Mouse (Mus musculus) neural tube, embryonic 15.5 days (tissue): ENCODE measurements at regions not wholly inside any gene's neighbourhood (a gene's known extent, or its start where the extent isn't known, plus 50 kb on each side); places are given as distances from the start of the nearest gene placed in this dataset.

ENCODE experiments used
- ATAC-seq: fragments of 200-750 bp; cut with Nextera tagmentation; 2 replicates; pipeline ENCODE4 v1.8.0; 2017; ENCODE audit warnings: mild to moderate bottlenecking, moderate TSS enrichment, moderate library complexity; ENCODE audit not compliant: low FRiP score
- H3K27ac ChIP-seq: fragments of 300-500 bp; sonication (generic); replicated peaks from 2 replicates; pipeline ENCODE4 v1.5.1; 2015; ENCODE audit warnings: mild to moderate bottlenecking, inconsistent platforms
- H3K27me3 ChIP-seq: fragments of 300-500 bp; sonication (generic); replicated peaks from 2 replicates; pipeline ENCODE4 v1.6.1; 2015; ENCODE audit warnings: inconsistent platforms
- H3K36me3 ChIP-seq: fragments of 300-500 bp; sonication (generic); 2 replicates; pipeline ENCODE4 v1.6.1; 2015; ENCODE audit warnings: inconsistent platforms
- H3K4me1 ChIP-seq: fragments of 300-500 bp; sonication (generic); 2 replicates; pipeline ENCODE4 v1.6.1; 2015; ENCODE audit warnings: inconsistent platforms
- H3K4me2 ChIP-seq: fragments of 300-500 bp; sonication (generic); 2 replicates; pipeline ENCODE4 v1.6.1; 2015; ENCODE audit warnings: inconsistent platforms, mild to moderate bottlenecking, moderate library complexity
- H3K4me3 ChIP-seq: fragments of 300-500 bp; sonication (generic); replicated peaks from 2 replicates; pipeline ENCODE4 v1.5.1; 2015; ENCODE audit warnings: mild to moderate bottlenecking, inconsistent platforms
- H3K9ac ChIP-seq: fragments of 300-500 bp; sonication (generic); replicated peaks from 2 replicates; pipeline ENCODE4 v1.6.1; 2015; ENCODE audit warnings: mild to moderate bottlenecking, inconsistent platforms
- H3K9me3 ChIP-seq: fragments of 300-500 bp; sonication (generic); replicated peaks from 2 replicates; pipeline ENCODE4 v1.6.1; 2016; ENCODE audit warnings: inconsistent platforms
- WGBS: fragments of 180-500 bp; shearing (Covaris S2); methylation state at CpG from one replicate; pipeline ENCODE4 v1.1.7; 2015; ENCODE audit warnings: mixed read lengths; 5-methylcytosine and 5-hydroxymethylcytosine counted together

GRCm38 (mm10) chr7:71475383-71475782 is 124.1 kb upstream of the Gm10295 start:
- WGBS: 89% methylated on average over 4 of the region's 4 CpGs
- H3K4me2 ChIP-seq: no peak overlapping the region
- H3K27me3 ChIP-seq: no peaks in the 10 kb centered on the region
- H3K9ac ChIP-seq: no peak overlapping the region
- no peaks in the 10 kb centered on the region for H3K36me3 ChIP-seq
- H3K27ac ChIP-seq: no peak overlapping the region
- no peak overlapping the region for H3K4me3 ChIP-seq
- no peak for ATAC-seq
- no peaks in the 10 kb centered on the region for H3K9me3 ChIP-seq
- peaks cover 14% of the 10 kb centered on the region for H3K4me1 ChIP-seq

GRCm38 (mm10) chr7:71472384-71473141 is 121.3 kb upstream of the Gm10295 start:
- WGBS: 41% methylated on average over 12 of the region's 12 CpGs
- no peaks in the 10 kb centered on the region for H3K36me3 ChIP-seq

GRCm38 (mm10) chr7:71471658-71472383 is 120.5 kb upstream of the Gm10295 start:
- Histone ChIP-seq H3K4me3 (no peak overlapping the region; the same call in 1 of the 2 replicates), H3K4me1 (peaks cover 14% of the 10 kb centered on the region), H3K9me3 (no peaks in the 10 kb centered on the region), H3K27ac (peak overlapping the region; percentile 37), H3K27me3 (no peaks in the 10 kb centered on the region), H3K4me2 (peak overlapping the region; percentile 34), H3K36me3 (no peaks in the 10 kb centered on the region), H3K9ac (no peak overlapping the region)
- no peak for ATAC-seq
- WGBS: 8% methylated on average over 18 of the region's 18 CpGs

More at GRCm38 (mm10) chr7:71472384-71473141, 121.3 kb upstream of the Gm10295 start:
- Histone ChIP-seq H3K27ac (peak overlapping the region; percentile 37), H3K27me3 (no peaks in the 10 kb centered on the region), H3K4me2 (peak overlapping the region; percentile 34), H3K9me3 (no peaks in the 10 kb centered on the region), H3K9ac (no peak overlapping the region), H3K4me3 (no peak overlapping the region; the same call in 1 of the 2 replicates), H3K4me1 (peaks cover 14% of the 10 kb centered on the region)
- ATAC-seq: no peak

DNA sequence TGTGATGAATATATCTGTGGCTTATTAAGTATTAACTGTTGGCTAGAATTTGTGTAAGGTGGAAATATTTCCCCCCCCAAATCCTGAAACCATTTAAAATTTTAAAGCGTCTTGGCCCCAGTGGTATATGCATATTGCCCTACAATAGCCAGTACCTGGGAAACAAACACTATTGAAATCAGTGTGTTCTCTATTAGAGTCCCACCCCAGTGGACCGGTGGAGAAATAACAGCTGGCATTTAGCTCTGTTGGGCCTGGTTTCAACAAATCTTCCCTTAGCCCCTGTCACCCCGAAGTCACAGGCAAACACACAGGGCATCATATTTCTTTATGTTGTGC is 120.0 kb upstream of the Gm10295 start:
- H3K4me3 ChIP-seq: no peak overlapping the region
- peak overlapping the region; percentile 34 for H3K4me2 ChIP-seq
- H3K36me3 ChIP-seq: no peaks in the 10 kb centered on the region
- no peak overlapping the region for H3K9ac ChIP-seq
- H3K9me3 ChIP-seq: no peaks in the 10 kb centered on the region
- H3K4me1 ChIP-seq: peaks cover 14% of the 10 kb centered on the region
- 0 out of 2 replicates have a peak overlapping the region, but pooled peaks have one; percentile 23 for H3K27ac ChIP-seq
- no peak for ATAC-seq
- 14% methylated on average over 3 of the region's 3 CpGs for WGBS
- no peaks in the 10 kb centered on the region for H3K27me3 ChIP-seq

- H3K9ac ChIP-seq: no peak overlapping the region
- H3K4me1 ChIP-seq: peaks cover 14% of the 10 kb centered on the region
- no peaks in the 10 kb centered on the region for H3K9me3 ChIP-seq
- H3K27me3 ChIP-seq: no peaks in the 10 kb centered on the region
- WGBS: 43% methylated on average over 2 of the region's 2 CpGs
- H3K4me2 ChIP-seq: no peak overlapping the region
- ATAC-seq: no peak
- H3K27ac ChIP-seq: no peak overlapping the region
- H3K36me3 ChIP-seq: no peaks in the 10 kb centered on the region
- H3K4me3 ChIP-seq: no peak overlapping the region
These were observed 119.1 kb upstream of the Gm10295 start for GRCm38 (mm10) chr7:71470418-71470817.

DNA sequence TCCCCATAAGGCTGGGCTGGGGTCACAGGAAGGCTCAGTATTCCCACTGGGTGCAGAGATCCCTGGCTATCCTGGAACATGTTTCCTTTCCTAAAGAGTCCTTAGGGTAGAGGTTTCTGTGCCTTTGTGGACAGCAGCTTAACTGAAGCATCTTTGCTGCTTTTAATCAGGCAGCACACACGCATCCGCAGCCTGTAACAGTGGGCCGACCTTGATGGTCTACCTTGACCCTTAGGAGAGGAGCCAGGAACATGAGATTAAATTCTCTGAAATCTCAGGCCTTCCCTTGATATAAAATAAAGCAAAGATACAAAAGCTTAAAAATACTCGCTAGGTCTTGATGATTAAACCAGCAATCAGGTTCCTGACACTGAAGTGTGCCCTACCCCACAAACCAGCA is 118.7 kb upstream of the Gm10295 start:
- no peak overlapping the region for H3K9ac ChIP-seq
- no peak overlapping the region for H3K4me3 ChIP-seq
- no peaks in the 10 kb centered on the region for H3K9me3 ChIP-seq
- no peaks in the 10 kb centered on the region for H3K36me3 ChIP-seq
- no peak overlapping the region for H3K27ac ChIP-seq
- H3K4me2 ChIP-seq: no peak overlapping the region
- peaks cover 14% of the 10 kb centered on the region for H3K4me1 ChIP-seq
- no peak for ATAC-seq
- no peaks in the 10 kb centered on the region for H3K27me3 ChIP-seq
- 97% methylated on average over 4 of the region's 4 CpGs for WGBS

DNA sequence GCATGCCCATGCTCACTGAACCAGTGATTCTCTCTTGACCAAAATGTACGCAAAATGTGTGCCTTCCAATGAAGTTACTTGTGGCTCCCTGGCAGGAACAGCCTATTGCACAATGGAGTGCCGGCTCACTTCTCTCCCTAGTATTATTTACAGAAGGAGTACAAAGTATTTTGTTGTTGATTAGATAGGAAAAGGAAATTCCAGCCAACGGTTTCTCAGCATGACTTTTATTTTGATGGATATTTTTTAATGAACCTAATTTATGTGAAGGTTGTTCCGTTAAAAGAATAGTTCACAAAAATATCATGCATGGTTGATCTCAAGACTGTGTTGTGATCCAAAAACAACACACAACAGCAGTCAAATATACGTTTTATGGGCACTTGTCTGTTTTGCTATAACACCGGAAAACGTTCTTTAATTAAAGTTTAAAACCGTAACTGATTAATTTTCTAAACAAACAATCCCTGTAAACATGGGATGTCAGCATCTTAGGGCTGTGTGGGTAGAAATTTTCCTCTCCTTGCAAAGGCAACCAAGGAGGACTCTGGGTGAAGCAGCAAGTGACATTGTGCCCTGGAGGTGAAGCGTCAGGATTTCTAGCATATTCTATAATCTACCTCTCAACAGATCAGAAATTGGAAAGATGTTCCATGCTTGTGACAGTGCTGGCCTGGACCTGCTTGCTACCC is 116.3 kb upstream of the Gm10295 start:
- H3K36me3 ChIP-seq: no peaks in the 10 kb centered on the region
- WGBS: 51% methylated on average over 9 of the region's 9 CpGs
- H3K4me3 ChIP-seq: no peak overlapping the region
- no peaks in the 10 kb centered on the region for H3K9me3 ChIP-seq
- no peaks in the 10 kb centered on the region for H3K27me3 ChIP-seq
- H3K4me1 ChIP-seq: peaks cover 14% of the 10 kb centered on the region
- ATAC-seq: no peak
- H3K27ac ChIP-seq: no peak overlapping the region
- H3K9ac ChIP-seq: no peak overlapping the region
- H3K4me2 ChIP-seq: no peak overlapping the region

DNA sequence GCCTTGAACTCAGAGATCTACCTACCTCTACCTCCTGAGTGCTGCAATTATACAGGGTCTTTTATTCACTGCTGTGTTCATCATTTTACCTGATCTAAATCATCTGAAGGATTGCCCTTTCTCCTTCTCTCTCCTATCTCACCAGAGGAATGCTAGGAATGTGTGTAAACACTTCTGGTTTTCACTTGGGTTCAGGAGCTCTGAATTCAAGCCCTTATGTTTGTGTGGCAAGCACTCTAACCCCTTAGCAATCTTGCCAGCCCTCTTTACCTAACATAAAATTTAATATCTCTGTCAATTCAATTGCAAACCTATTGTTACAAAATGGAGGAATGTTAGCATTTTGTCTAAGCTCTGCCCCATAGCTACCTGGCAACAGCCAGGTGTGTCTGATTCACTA is 112.8 kb upstream of the Gm10295 start:
- H3K9me3 ChIP-seq: no peaks in the 10 kb centered on the region
- H3K9ac ChIP-seq: no peak overlapping the region
- H3K27me3 ChIP-seq: no peaks in the 10 kb centered on the region
- no peak overlapping the region for H3K4me2 ChIP-seq
- no peaks in the 10 kb centered on the region for H3K36me3 ChIP-seq
- no peak overlapping the region for H3K4me3 ChIP-seq
- ATAC-seq: no peak
- H3K4me1 ChIP-seq: no peaks in the 10 kb centered on the region
- no peak overlapping the region for H3K27ac ChIP-seq

- no peaks in the 10 kb centered on the region for H3K4me1 ChIP-seq
- no peak overlapping the region for H3K9ac ChIP-seq
- no peak for ATAC-seq
- no peaks in the 10 kb centered on the region for H3K27me3 ChIP-seq
- no peak overlapping the region for H3K4me2 ChIP-seq
- no peaks in the 10 kb centered on the region for H3K9me3 ChIP-seq
- no peak overlapping the region for H3K27ac ChIP-seq
- no peaks in the 10 kb centered on the region for H3K36me3 ChIP-seq
- no peak overlapping the region for H3K4me3 ChIP-seq
- 80% methylated on average over 2 of the region's 2 CpGs for WGBS
These were observed 112.3 kb upstream of the Gm10295 start for GRCm38 (mm10) chr7:71463565-71463964.

DNA sequence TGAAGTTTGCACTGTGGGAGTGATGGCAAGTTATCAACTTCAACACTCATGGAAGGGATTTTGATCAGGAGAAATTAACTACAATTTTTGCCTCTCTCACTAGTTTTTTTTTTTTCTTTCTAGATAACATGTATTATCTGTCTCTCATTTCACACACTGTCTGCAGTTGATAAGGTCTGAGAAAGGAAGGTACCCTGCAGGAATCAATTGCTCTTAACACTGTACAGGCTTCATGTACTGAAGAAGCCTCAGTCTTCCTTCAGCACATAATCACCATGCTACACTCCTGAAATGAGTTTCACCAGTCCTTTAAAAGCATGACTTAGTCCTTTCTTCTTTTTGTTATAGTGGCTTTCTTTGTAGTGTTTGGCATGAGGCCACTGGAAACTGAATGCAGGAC is 108.5 kb upstream of the Gm10295 start:
- H3K4me1 ChIP-seq: no peaks in the 10 kb centered on the region

GRCm38 (mm10) chr7:71458104-71458754 is 106.9 kb upstream of the Gm10295 start:
- H3K9ac ChIP-seq: no peak overlapping the region
- ATAC-seq: no peak
- H3K36me3 ChIP-seq: no peaks in the 10 kb centered on the region
- no peak overlapping the region for H3K4me2 ChIP-seq
- no peak overlapping the region for H3K27ac ChIP-seq
- no peaks in the 10 kb centered on the region for H3K27me3 ChIP-seq
- H3K4me1 ChIP-seq: no peaks in the 10 kb centered on the region
- WGBS: 35% methylated on average over 5 of the region's 5 CpGs
- H3K9me3 ChIP-seq: no peaks in the 10 kb centered on the region
- H3K4me3 ChIP-seq: no peak overlapping the region

More for the DNA sequence above, 108.5 kb upstream of the Gm10295 start:
- no peaks in the 10 kb centered on the region for H3K27me3 ChIP-seq
- H3K4me3 ChIP-seq: no peak overlapping the region
- no peak for ATAC-seq
- H3K9me3 ChIP-seq: no peaks in the 10 kb centered on the region
- H3K4me2 ChIP-seq: no peak overlapping the region
- H3K9ac ChIP-seq: no peak overlapping the region
- H3K27ac ChIP-seq: no peak overlapping the region
- H3K36me3 ChIP-seq: no peaks in the 10 kb centered on the region
